Mouse (Mus musculus) macrophage (primary cell): ENCODE data around the gene Arntl. TPM values are rescaled to one million over a fixed set of nuclear protein-coding genes. Genes with fewer than 3 reads are reported as not detected.
"Not testable (repeated sequence)": the region's sequence is repeated elsewhere in the genome, so short reads cannot be mapped to it uniquely, and the experiment has no call there.

ENCODE experiments used
- H3K27ac ChIP-seq: fragments of 350-480 bp; formaldehyde crosslinking; 2 replicates; pipeline ENCODE4 v1.9.0; 2021
- H3K36me3 ChIP-seq: fragments of 350-480 bp; formaldehyde crosslinking; 2 replicates; pipeline ENCODE4 v1.9.0; 2021; ENCODE audit errors: inconsistent target
- H3K4me3 ChIP-seq: fragments of 350-480 bp; formaldehyde crosslinking; 2 replicates; pipeline ENCODE4 v1.9.0; 2021; ENCODE audit errors: inconsistent target
- H3K79me2 ChIP-seq: fragments of 350-480 bp; formaldehyde crosslinking; 2 replicates; pipeline ENCODE4 v1.9.0; 2021; ENCODE audit errors: inconsistent target
- WGBS: methylation state at CpG from one replicate; pipeline ENCODE4 v1.1.7; 2026; ENCODE audit warnings: inconsistent platforms; ENCODE audit not compliant: missing documents; 5-methylcytosine and 5-hydroxymethylcytosine counted together
- polyA plus RNA-seq: library from polyadenylated mRNA; stranded (reverse); fragments of 250-400 nt; gene quantifications from 3 replicates; pipeline ENCODE4 v1.2.4, GENCODE M21; 2018; ENCODE audit warnings: inconsistent platforms

Gene Arntl
- polyA plus RNA-seq, 1 experiment from 2014 or later, result 6.6 TPM

DNA sequence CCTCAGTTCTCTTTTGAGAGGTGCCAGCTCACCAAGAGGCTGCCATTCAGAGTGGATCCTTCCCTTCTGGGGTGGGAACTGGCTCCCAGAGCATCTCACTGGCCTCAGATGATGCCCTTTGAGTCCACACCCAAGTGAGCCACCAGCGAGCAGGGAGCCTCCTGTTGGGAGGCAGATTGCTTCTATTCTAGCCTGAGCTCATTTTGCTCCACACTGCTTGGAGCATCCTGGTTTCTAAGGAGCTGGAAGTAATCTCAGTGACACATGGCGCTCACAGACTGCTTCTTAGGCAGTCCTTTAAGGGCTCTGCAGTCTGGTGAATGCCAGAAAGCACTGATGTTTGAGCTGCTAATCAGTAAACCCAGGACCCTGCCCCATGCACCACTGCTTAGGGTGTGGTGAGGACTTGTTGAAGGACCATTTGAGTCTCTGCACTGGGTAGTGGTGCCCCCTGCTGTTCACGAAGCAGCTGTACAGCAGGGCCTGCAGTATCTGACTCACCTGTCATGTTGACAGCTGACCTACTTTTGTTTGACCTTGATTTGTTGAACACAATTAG is 43.2 kb downstream of the Arntl start:
- 62% methylated on average over 3 of the region's 3 CpGs for WGBS
- H3K4me3 ChIP-seq, result no peak overlapping the region
- no peaks in the 10 kb centered on the region for H3K36me3 ChIP-seq
- no peak overlapping the region for H3K27ac ChIP-seq
- no peaks in the 10 kb centered on the region for H3K79me2 ChIP-seq

DNA sequence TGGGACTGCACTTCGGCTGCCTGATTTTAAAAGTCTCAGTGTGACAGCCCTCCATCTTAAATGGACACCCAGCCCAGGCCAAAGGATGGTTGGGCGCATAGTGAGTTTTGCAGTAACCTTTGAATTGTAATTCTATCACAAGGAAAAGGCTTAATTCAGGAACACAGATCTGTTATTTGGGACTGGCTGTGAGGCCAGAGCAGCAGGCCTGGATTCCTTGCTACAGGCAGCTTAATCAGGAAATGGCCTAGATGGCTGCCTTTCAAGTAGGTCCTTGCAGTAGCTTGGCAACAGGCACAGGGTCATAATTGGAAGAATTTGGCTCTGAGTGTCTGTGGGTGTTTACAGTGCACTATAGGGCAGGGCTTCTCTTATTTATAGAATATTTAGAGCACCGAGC is 43.7 kb downstream of the Arntl start:
- H3K36me3 ChIP-seq, result no peaks in the 10 kb centered on the region
- H3K4me3 ChIP-seq, result no peak overlapping the region
- H3K79me2 ChIP-seq, result no peaks in the 10 kb centered on the region
- 88% methylated on average over 3 of the region's 3 CpGs for WGBS
- no peak overlapping the region for H3K27ac ChIP-seq

DNA sequence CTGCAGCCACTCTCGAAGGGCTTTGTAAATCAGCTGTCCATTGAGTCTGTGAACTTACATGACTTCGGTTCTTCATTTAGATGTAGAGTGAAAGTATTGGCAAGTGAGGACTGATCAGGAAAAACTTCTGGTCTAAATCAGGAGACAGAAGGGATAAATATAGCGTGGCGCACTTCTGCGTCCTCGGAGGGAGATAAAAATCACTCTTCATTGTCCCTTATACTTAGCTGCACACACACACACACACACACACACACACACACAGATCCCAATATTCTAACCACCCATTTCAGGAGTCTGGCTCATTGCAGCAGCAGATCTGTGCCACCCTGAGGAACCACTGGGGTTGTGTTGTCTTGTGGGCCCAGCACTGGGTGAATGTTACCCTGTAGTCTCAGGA is 44.3 kb downstream of the Arntl start:
- Histone ChIP-seq H3K36me3 (no peaks in the 10 kb centered on the region), H3K79me2 (no peaks in the 10 kb centered on the region), H3K4me3 (no peak overlapping the region), H3K27ac (no peak overlapping the region)
- 91% methylated on average over 6 of the region's 6 CpGs for WGBS

DNA sequence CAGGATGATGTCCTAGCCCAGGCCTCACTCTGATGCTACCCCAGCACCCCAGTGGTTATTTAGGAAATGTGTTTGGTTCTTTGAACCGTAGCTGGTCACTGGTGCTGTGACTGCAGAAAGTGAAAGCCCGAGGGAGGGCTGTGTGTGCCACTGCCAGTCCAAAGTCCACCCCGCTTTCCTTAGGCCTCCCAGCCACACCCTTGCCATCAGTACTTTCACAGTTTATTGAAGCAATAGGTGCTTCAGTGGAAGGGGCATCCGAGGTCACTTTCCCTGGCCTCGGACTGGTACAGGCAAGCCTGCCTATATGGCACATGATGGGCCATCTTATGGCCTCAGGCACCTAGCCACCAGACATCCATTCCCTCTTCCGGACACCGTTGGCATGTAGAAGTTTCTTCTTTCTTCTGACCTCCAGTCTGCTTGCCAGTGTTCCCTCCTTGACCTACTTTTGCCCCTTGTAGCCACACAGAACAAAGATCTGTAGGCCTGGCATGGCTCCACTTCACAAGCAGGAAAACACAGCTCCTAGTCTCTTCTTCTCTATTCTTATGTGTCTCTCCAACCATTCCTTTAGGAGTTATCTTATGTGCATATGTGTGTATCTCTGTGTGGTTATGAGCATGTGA is 46.6 kb downstream of the Arntl start:
- Histone ChIP-seq H3K27ac (no peak overlapping the region), H3K4me3 (no peak overlapping the region), H3K79me2 (no peaks in the 10 kb centered on the region), H3K36me3 (no peaks in the 10 kb centered on the region)
- 93% methylated on average over 7 of the region's 7 CpGs for WGBS

DNA sequence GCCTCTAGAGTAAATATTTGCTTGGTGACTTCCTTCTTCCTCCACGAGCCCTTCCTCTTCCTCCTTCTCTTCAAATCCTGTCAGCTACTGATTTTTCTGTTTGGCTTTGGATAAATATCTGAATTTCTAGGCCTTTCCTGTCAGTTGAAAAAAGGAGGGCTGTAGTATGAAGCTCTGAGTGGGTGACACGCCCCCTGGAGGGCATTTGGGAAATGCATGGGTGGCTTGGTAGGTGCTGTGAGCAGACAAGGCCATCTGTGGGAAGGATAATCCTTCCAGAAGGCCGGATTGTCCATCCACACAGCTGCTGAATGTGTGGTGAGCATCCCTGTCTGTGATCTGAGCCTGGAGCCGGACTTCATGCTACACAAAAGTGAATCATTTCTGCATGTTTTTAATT is 48.8 kb downstream of the Arntl start:
- no peaks in the 10 kb centered on the region for H3K36me3 ChIP-seq
- H3K79me2 ChIP-seq, result no peaks in the 10 kb centered on the region
- no peak overlapping the region for H3K4me3 ChIP-seq
- no peak overlapping the region for H3K27ac ChIP-seq
- 48% methylated on average over 4 of the region's 4 CpGs for WGBS

DNA sequence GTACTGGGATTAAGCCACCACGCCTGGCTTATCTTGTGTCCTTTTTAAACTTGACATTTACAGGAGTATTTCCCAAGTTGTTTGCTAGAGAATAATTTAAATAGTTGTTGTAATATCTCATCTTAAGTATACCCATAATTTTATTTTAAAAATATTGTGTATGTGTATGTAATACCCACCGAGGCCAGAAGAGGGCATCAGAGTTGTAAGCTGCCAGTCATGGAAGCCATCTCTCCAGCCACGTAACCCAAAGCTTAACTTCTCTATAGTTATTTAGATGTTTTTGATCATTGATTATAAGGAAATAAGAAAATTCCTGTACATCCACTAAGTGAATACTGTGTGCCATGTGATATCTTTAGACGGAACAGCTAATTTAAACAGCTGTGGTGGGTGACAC is 51.2 kb downstream of the Arntl start:
- no peak overlapping the region for H3K27ac ChIP-seq
- 48% methylated on average over 4 of the region's 4 CpGs for WGBS
- no peaks in the 10 kb centered on the region for H3K79me2 ChIP-seq
- no peak overlapping the region for H3K4me3 ChIP-seq
- no peaks in the 10 kb centered on the region for H3K36me3 ChIP-seq

DNA sequence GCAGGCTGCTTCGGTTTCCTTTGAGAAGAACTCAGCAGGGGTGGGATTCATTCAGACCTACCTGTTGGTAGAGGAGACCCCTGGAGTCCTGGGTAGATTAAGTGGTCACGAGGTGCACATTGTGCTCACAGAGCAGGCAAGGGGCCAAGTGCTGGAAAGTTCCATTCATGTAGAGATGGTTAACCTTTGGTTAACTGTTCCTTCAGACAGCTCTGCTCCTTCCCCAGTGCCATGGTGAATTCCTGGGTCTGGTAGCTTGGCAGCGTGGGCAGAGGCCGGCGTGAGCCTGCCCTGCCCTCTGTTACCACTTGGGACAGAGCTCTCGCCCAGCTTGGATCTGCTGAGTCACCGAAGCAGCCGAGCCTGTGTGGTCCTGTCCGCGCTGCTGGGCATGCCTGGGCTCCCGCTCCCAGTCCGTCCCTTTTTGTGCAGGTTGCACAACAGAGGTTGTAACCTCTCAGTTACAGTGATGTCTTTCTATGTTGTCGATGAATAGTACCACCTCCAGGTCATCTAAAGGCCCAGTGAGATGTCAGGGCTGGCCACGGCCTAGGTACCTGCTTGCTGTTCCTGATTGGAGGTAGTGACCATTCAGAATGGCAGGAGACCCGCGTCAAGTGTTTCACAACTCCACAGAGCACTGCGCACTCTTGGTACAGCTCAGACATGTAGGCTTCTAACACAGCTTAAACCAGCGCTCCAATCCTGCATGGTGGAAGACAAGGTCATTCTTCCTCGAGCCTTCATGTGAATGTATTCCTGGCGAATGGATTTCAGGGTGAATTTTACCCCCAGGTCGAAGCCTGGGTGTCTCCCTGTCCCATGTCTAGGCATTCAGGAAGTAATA is 53.3 kb downstream of the Arntl start:
- Histone ChIP-seq H3K4me3 (no peak overlapping the region), H3K27ac (no peak overlapping the region), H3K79me2 (no peaks in the 10 kb centered on the region), H3K36me3 (no peaks in the 10 kb centered on the region)
- WGBS, result 55% methylated on average over 21 of the region's 21 CpGs

DNA sequence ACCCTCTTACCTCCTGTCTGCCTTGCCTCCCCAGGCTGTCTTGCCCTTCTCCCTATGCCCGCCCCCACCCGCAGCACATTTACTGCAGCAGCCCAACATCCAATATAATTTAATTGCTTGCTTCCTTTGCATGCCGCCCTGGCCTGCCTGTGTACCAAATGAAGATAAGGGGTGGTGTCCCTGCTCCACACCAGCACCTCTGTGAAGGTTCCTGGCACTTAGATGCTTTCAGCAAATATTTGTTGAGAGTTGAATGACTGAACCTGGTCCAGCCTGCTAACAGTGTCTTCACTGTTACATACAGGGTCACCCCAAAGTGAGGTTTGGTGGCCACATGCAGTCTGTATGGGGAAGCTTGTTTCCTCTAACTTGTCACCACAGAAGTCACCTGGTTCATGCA is 54.4 kb downstream of the Arntl start:
- Histone ChIP-seq H3K4me3 (no peak overlapping the region), H3K36me3 (no peaks in the 10 kb centered on the region), H3K79me2 (no peaks in the 10 kb centered on the region), H3K27ac (no peak overlapping the region)
- WGBS, result 100% methylated on average over 3 of the region's 3 CpGs

DNA sequence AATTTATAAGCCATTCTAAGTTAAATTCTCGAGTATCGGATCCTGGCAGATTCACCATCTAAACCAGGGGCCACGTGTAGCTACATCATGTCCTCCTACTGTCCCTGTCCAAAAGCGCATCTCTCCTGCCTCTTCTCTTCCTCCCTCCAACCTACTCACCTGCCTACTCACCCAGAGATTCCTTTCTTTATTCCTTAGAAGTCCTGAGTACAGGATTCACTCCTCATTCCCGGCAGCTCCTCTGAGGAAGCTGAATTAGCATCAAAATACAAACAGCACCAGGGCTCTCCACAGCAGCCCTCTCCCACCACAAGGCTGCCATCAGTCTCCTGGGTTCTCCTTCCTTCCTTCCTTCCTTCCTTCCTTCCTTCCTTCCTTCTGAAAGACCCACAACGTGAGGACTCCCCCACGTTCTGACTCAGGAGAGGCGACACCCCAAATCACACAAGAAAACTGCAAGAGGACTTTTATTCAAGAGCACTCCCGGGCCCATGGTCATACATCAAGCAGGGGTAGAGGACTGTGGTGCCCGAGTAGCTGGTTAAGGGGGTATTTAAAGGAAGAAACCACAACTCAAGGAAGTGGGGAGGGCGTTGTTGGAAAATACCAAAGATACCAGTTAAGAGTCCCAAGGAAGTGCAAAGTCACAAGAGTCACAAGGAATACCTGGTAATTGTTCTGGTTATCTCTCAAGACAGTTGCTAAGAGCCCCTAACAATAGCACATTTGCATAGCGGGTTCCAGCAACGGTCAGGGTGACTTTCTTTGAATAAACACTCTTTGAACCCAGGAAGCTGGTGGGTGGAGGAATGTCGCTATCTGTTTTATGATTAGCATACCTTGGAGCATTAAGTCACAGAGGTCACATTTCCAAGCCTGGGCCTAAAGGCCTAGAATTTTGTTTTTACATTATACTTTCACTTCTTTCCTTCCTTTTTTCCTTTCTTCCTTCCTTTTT is 55.5 kb downstream of the Arntl start:
- 84% methylated on average over 13 of the region's 14 CpGs for WGBS
- not testable (repeated sequence) for H3K4me3 ChIP-seq, H3K27ac ChIP-seq, H3K79me2 ChIP-seq, H3K36me3 ChIP-seq

DNA sequence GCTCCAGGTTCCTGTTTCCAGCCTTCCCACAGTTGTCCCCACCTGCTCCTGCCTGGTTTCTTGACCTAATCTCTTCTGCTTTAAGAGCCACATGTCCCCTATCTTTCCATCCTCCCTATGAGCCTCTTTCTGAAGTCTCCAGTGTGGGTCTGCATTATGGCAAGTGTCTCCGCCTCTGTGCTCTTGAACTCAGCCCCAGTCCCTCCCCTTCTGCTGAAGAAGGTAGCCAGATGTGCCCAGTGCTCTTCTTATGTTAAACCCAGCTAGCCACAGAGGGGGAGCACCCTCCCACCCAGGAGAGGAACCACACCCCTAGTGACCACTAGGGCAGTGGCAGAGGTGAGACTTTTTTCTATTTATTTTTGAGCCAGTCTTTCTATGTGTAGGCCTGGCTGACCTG is 56.7 kb downstream of the Arntl start:
- WGBS, result 100% methylated on average over 1 of the region's 1 CpGs
- Histone ChIP-seq H3K36me3 (no peaks in the 10 kb centered on the region), H3K79me2 (no peaks in the 10 kb centered on the region), H3K4me3 (no peak overlapping the region), H3K27ac (no peak overlapping the region)

DNA sequence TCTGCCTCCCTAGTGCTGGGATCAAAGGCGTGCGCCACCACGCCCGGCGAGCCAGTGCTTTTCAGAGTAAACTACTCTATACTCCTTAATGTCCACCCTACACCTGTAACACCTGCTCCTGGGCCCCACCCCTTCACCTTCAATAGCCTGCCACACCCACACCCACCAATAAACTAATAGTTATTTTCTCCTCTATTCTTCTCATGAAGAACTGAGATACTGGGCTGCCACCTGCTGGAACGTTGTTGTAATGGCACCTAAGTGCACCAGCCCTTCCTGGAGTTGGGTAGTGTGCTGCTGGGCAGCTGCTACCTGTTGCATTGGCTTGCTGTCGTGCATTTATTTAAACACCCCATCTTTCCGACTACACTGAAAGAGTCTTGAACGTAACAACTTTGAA is 61.0 kb downstream of the Arntl start:
- Histone ChIP-seq H3K79me2 (no peaks in the 10 kb centered on the region), H3K27ac (no peak overlapping the region), H3K4me3 (no peak overlapping the region), H3K36me3 (no peaks in the 10 kb centered on the region)
- WGBS, result 81% methylated on average over 9 of the region's 9 CpGs

DNA sequence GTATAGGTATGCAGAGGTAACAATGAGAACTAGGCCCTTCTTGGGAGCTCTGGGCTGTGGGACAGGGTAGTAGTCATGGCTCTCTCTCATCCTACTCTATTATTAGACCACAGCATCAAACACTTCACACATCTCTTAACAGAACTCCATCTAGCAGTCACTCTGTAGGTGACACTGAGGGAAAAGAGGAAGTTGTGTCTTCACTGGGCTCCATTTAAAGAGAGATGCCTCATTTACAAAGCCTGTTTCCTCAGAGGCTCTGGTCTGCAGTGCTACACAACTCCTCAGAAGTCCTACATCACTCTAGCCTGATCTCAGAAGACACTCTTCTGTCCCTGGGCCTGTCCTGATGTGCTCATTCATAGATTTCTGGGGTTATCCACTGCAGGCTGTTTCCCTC is 61.8 kb downstream of the Arntl start:
- no peak overlapping the region for H3K4me3 ChIP-seq
- H3K27ac ChIP-seq, result no peak overlapping the region
- no peaks in the 10 kb centered on the region for H3K79me2 ChIP-seq
- no peaks in the 10 kb centered on the region for H3K36me3 ChIP-seq

DNA sequence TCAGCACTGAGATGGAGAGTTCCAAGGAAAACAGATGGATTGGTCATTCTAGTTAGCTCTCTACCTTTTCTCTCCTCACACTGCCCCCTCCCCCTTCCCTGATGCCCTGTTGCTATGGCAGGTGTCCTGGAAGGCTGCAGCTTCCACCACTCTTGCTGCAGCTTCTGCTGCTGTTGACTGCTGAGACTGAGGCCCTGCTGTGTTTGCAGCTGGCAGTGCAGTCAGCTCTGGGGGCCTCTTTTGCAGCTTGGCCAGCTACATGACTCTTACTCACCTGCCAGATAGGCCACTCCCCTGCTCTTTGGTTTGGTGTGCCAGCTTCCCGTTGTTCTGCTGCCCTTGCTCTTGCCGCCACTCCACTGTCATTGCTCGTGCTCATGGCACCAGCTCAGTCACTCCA is 62.7 kb downstream of the Arntl start:
- H3K27ac ChIP-seq, result no peak overlapping the region
- H3K4me3 ChIP-seq, result no peak overlapping the region
- whole genome bisulfite sequencing, result 74% methylated on average over 3 of the region's 3 CpGs
- no peaks in the 10 kb centered on the region for H3K36me3 ChIP-seq
- no peaks in the 10 kb centered on the region for H3K79me2 ChIP-seq

DNA sequence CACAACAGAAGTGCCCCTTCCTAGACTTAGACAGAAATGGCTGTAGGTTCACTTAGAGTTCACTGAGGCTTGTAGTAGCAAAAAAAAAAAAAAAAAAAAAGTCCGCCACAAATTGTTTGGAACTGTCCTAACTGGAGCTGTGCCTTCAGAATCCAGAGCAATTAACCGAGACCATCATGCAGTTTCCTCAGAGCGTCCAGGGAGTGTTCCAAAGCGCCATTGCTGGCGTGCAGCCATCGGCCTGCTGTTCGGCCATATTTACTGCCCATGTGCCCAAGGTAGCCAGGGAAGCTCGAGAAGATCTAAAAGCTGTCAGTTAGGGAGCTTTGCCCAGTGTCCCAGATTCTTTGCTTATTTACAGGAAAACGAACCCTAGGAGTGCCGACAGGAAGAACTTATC is 63.3 kb downstream of the Arntl start:
- no peaks in the 10 kb centered on the region for H3K36me3 ChIP-seq
- WGBS, result 96% methylated on average over 10 of the region's 10 CpGs
- no peak overlapping the region for H3K27ac ChIP-seq
- no peak overlapping the region for H3K4me3 ChIP-seq
- H3K79me2 ChIP-seq, result no peaks in the 10 kb centered on the region
